Mouse (Mus musculus): ENCODE results near the gene Wdr5b. TPM values are rescaled to one million over a fixed set of nuclear protein-coding genes. Genes with fewer than 3 reads are reported as not detected.
A peak's percentile ranks its signal among the peaks of the same experiment; 100 is the strongest.
"Not testable (repeated sequence)": the region's sequence is repeated elsewhere in the genome, so short reads cannot be mapped to it uniquely, and the experiment has no call there.

The Wdr5b gene
- polyA plus RNA-seq, 1 experiment from 2014 or later, result 11.2 TPM

DNA sequence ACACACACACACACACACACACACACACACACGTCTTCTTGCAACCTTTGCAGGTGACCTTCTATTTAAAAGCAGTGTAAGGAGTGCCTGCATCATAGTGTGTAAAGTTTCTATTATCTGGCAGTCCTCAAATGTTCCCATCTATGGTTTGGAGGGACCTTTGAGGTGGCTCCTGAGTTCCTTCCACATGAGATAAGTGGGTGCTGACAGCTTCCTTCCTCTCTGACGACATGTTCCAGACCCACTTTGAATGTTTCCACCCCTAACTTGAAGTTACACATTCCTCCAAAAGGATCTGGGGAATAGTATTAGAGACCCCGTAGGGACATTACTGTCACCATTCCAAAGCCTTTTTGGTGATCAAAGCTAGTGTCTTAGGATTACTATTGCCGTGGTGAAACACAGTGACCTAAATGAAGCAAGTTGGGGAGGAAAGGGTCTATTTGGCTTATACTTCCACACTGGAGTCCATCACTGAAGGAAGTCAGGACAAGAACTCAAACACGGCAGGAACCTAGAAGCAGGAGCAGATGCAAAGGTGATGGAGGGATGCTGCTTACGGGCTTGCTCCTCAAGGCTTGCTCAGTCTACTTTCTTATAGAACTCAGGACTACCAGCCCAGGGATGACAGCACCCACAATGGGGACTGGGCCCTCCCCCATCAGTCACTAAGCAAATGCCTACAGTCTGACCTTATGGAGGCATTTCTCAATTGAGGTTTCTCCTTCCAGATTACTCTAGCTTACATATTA is 12.7 kb downstream of the Wdr5b start:
- 93% methylated on average over 6 of the region's 6 CpGs for WGBS
- Histone ChIP-seq H3K4me3 (no peak overlapping the region), H3K9ac (no peak overlapping the region), H3K27ac (no peak overlapping the region), H3K36me3 (peaks cover 34% of the 10 kb centered on the region), H3K4me2 (replicated peaks) (no peak overlapping the region), H3K4me1 (no peaks in the 10 kb centered on the region), H3K27me3 (replicated peaks) (no peaks in the 10 kb centered on the region), H3K9me3 (no peaks in the 10 kb centered on the region)
- ATAC-seq (ENCODE audit: low FRiP score, low read depth), result no peak

DNA sequence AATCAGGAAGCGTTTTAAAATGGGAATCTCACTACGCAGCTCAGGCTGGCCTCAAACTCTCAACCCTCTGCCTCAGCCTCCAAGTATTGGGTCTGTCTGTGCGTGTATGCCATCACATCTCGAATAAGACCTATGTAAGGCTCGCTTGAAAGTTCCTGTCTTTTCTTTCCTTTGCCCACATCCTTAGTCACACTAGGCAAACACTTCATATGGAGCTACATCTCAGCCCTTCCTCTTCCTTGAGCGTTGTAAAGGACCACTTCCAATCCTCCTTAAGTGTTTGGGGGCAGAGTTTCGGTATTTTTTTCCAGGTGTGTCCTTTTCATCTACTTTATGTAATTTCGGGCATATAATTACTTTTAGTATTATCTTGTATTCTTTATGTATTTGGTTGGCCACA is 13.9 kb downstream of the Wdr5b start:
- 96% methylated on average over 8 of the region's 8 CpGs for WGBS
- Histone ChIP-seq H3K9me3 (no peaks in the 10 kb centered on the region), H3K27ac (no peak overlapping the region), H3K27me3 (replicated peaks) (no peaks in the 10 kb centered on the region), H3K9ac (no peak overlapping the region), H3K4me1 (no peaks in the 10 kb centered on the region), H3K4me2 (replicated peaks) (no peak overlapping the region), H3K36me3 (peaks cover 22% of the 10 kb centered on the region), H3K4me3 (no peak overlapping the region)
- ATAC-seq (ENCODE audit: low FRiP score, low read depth), result no peak

DNA sequence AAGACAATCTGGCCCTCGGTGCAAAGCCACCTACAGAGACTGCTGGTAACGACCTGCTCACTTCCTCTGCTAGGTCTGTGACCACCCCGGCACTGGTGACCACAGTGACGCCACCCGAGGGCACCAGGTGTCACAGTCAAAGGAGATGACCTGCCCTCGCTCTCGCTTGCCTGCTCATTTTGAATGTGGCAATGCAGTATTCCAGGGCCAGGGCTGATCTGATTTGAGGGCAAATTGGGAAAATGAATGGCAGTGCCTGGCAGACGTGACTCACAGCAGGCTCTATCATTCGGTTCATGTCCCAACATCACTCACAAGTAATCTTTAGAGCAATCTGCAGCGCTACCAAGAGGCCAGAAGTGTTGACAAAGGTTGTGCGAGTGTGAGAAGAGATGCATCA is 15.4 kb downstream of the Wdr5b start:
- H3K27ac ChIP-seq, result no peak overlapping the region
- peaks cover 9% of the 10 kb centered on the region for H3K36me3 ChIP-seq
- no peak overlapping the region for H3K4me2 ChIP-seq (replicated peaks)
- H3K9ac ChIP-seq, result no peak overlapping the region
- no peak for ATAC-seq (ENCODE audit: low FRiP score, low read depth)
- 93% methylated on average over 11 of the region's 11 CpGs for WGBS
- no peaks in the 10 kb centered on the region for H3K27me3 ChIP-seq (replicated peaks)
- H3K4me1 ChIP-seq, result no peaks in the 10 kb centered on the region
- no peak overlapping the region for H3K4me3 ChIP-seq
- no peaks in the 10 kb centered on the region for H3K9me3 ChIP-seq

DNA sequence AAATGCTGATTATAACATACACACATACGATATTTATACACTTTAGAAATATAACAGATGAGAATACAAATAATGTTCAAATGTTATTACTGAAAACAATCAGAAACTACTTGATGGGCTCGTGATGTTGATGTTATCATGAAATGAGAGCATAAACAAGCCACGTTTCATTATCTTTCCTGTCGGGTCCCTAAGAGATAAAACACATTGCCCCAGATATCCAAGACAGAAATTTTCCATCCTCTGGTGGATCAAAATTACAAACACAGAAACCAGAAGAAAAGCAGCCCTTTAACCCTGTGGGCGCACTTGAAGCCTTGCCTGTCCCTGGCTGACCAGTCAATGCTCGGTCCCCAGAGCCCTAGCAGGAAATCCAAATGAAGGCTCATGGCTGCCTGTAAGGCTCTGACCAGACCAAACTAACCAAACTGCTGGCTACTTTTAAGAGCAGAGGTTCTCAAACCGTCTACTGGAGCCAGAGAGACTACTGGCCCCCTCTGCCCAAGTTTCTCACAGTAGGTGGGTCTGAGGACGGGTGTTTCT is 17.0 kb downstream of the Wdr5b start:
- H3K9ac ChIP-seq, result no peak overlapping the region
- H3K9me3 ChIP-seq, result no peaks in the 10 kb centered on the region
- no peaks in the 10 kb centered on the region for H3K27me3 ChIP-seq (replicated peaks)
- WGBS, result 89% methylated on average over 8 of the region's 8 CpGs
- no peak overlapping the region for H3K4me2 ChIP-seq (replicated peaks)
- H3K4me3 ChIP-seq, result no peak overlapping the region
- peaks cover 2% of the 10 kb centered on the region; the same call in 1 of the 2 replicates for H3K36me3 ChIP-seq
- no peak for ATAC-seq (ENCODE audit: low FRiP score, low read depth)
- H3K27ac ChIP-seq, result no peak overlapping the region
- no peaks in the 10 kb centered on the region for H3K4me1 ChIP-seq

DNA sequence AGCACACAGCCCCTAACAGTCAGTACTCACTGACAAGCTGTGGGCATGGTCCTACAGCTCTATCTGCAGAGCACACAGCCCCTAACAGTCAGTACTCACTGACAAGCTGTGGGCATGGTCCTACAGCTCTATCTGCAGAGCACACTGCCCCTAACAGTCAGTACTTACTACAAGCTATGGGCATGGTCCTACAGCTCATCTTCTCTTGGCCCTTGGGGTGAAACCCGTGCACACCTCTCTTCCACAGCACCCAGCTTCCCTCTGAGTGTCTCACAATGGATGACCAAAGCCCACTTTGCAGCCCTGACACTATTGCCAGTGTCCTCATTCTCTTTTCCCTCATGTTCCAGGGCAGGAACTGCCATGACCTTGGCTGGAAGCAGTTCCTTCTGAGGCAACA is 21.5 kb downstream of the Wdr5b start:
- H3K36me3 ChIP-seq; H3K27me3 ChIP-seq (replicated peaks); H3K4me2 ChIP-seq (replicated peaks); ATAC-seq (ENCODE audit: low FRiP score, low read depth); H3K9ac ChIP-seq; H3K4me1 ChIP-seq; H3K9me3 ChIP-seq; H3K27ac ChIP-seq; H3K4me3 ChIP-seq: not testable (repeated sequence)
- WGBS, result 100% methylated on average over 1 of the region's 1 CpGs

DNA sequence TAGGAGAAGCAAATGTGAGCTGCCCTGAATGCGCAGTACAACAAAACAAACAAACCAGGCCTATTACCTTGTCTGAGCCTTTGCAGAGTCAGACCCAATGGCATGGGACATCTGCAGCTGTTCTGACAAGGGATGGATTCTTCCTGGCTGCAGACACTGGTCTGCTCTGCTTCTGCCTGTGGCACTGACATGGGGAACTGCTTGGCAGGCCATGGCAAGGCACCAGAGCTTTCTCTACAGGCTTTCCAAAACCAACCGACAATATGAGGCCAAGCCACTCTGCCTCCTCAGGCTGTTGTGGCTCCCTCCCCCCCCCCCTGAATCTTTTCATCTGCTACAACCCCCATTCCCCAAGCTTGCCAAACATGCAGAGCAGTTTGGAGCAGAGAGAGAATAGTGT is 22.3 kb downstream of the Wdr5b start:
- Histone ChIP-seq H3K27me3 (replicated peaks) (no peaks in the 10 kb centered on the region), H3K36me3 (no peaks in the 10 kb centered on the region), H3K9me3 (no peaks in the 10 kb centered on the region), H3K27ac (no peak overlapping the region), H3K4me2 (replicated peaks) (no peak overlapping the region), H3K4me3 (no peak overlapping the region), H3K9ac (no peak overlapping the region), H3K4me1 (peaks cover 2% of the 10 kb centered on the region)
- WGBS, result 84% methylated on average over 2 of the region's 2 CpGs
- ATAC-seq (ENCODE audit: low FRiP score, low read depth), result no peak

DNA sequence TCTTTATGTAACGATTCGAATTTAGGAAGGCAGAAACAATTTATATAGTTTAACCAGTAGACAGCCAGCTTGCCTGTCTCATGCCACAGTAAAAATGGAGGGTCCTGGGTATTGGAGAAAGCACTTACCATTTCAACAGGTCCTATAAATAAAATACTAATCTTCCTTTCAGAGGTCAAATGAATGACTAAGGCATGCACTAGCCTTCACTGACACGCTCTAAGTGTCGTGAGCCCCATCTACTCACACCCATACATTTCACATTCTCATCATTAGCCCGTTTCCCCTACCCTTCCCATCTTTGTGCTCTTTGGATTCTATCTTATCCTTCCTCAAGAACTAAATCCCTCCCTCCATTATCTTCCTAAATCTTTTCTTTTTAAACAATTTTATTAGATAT is 23.9 kb downstream of the Wdr5b start:
- no peaks in the 10 kb centered on the region for H3K9me3 ChIP-seq
- no peak for ATAC-seq (ENCODE audit: low FRiP score, low read depth)

DNA sequence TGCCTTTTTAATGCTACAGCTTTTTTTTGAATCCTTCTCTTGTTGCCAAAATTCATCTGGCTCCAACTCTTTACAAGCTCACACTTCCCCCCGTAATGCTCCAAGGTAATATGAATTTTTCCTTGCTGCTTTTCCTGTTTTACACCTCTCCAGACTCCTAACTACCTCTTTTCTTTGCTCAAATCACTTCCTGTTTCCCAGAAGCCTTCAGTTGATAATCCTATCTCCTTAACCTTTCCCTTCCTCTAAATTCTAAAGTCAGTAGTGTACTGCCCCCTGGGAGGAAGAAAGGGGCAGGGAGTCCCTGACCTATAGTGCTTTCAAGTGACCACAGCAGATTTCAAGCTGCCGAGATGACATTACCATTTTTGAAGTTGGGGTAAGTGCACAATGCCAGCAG is 26.7 kb downstream of the Wdr5b start:
- Histone ChIP-seq H3K4me3 (no peak overlapping the region), H3K4me1 (peaks cover 15% of the 10 kb centered on the region), H3K9me3 (no peaks in the 10 kb centered on the region), H3K27ac (no peak overlapping the region), H3K27me3 (replicated peaks) (no peaks in the 10 kb centered on the region), H3K4me2 (replicated peaks) (no peak overlapping the region), H3K36me3 (no peaks in the 10 kb centered on the region), H3K9ac (no peak overlapping the region)
- whole genome bisulfite sequencing, result 71% methylated on average over 2 of the region's 2 CpGs
- no peak for ATAC-seq (ENCODE audit: low FRiP score, low read depth)

More for the DNA sequence above, 23.9 kb downstream of the Wdr5b start:
- H3K27ac ChIP-seq, result no peak overlapping the region
- H3K9ac ChIP-seq, result no peak overlapping the region
- 91% methylated on average over 5 of the region's 5 CpGs for WGBS
- no peak overlapping the region for H3K4me3 ChIP-seq
- no peaks in the 10 kb centered on the region for H3K27me3 ChIP-seq (replicated peaks)
- no peak overlapping the region for H3K4me2 ChIP-seq (replicated peaks)
- no peaks in the 10 kb centered on the region for H3K36me3 ChIP-seq
- peaks cover 12% of the 10 kb centered on the region for H3K4me1 ChIP-seq

DNA sequence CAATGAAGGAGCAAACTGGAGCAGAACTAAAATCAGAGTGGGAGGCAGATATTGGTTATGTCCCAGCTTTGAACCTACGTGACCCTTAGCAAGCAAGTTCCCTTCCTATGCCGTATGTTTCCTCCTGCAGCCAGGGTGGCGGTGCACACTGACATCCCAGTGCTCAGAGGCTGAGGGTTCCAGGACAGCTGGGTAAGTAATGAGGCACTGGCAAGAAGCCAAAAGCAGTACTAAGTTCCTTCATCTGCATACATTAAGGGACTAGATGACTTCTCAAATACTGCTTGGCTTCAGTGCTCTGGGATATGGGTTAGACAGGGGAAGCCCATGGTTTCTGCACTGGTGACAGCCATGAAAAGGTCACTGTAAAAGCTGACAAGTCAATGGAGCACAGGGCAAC is 27.4 kb downstream of the Wdr5b start:
- Histone ChIP-seq H3K9me3 (no peaks in the 10 kb centered on the region), H3K27me3 (replicated peaks) (no peaks in the 10 kb centered on the region), H3K9ac (no peak overlapping the region), H3K4me2 (replicated peaks) (no peak overlapping the region), H3K36me3 (no peaks in the 10 kb centered on the region), H3K4me1 (peaks cover 15% of the 10 kb centered on the region), H3K27ac (no peak overlapping the region), H3K4me3 (no peak overlapping the region)
- no peak for ATAC-seq (ENCODE audit: low FRiP score, low read depth)
- WGBS, result 66% methylated on average over 3 of the region's 3 CpGs

DNA sequence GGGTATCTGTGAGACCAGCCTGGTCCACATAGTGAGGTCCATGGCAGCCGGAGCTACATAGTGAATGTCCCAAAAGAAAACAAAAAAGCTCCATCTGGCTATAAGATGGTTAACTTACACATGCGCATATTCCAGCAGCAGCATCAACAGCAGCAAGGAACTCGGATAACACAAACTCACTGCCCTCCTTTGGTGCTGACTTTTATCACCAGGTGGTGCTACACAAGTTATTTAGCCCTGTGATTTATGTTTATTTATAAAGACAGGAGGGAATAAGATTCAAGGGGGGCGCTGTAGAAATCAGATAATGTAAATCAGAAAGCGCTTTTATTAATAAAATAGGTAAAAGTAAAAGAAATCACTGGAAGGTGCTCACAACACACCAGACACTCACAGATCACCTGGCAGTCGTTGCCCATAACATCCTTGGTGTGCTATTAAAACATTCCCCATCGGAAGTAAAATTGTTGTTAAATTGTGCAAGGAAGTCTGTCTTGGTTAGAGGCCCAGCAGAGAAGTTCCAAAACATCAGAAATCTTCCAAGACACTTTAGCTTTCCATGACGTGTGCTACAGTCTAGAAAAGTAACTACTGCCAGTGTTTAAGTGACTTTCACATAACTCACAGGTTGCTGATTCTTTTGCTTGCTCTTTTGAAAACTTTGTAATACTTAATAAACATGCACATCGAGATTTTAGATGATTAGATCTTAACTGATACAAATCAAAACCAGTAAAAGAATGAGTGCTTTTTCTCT is 29.0 kb downstream of the Wdr5b start:
- no peak for ATAC-seq (ENCODE audit: low FRiP score, low read depth)
- H3K4me2 ChIP-seq (replicated peaks), result peak overlapping the region; percentile 75
- H3K4me3 ChIP-seq, result peak overlapping the region; percentile 62; the same call in 1 of the 2 replicates
- no peaks in the 10 kb centered on the region for H3K9me3 ChIP-seq
- no peak overlapping the region for H3K27ac ChIP-seq
- H3K36me3 ChIP-seq, result no peaks in the 10 kb centered on the region
- 37% methylated on average over 9 of the region's 9 CpGs for WGBS
- peaks cover 15% of the 10 kb centered on the region for H3K4me1 ChIP-seq
- 0 out of 2 replicates have a peak overlapping the region, but pooled peaks have one; percentile 3 for H3K9ac ChIP-seq
- no peaks in the 10 kb centered on the region for H3K27me3 ChIP-seq (replicated peaks)

DNA sequence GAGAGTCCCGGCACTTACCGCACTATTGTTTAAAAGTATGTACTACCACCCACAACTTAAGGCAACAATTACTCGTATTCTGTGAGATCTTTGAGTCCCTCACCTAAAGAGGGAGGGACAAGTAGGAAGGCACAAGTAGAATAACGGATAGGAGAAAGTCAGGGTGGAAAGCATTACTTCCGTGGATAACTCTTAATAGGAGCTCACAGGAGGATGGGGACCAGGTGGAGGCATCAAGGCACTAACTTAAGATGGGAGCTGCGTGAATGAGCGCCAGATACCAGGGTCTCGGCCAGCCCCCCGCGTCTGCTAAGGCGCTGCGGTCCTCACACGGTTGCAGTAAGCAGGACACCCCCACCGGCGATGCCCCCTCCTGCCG is 30.1 kb downstream of the Wdr5b start:
- Histone ChIP-seq H3K27me3 (replicated peaks) (no peaks in the 10 kb centered on the region), H3K9ac (peak overlapping the region; percentile 71), H3K27ac (peak overlapping the region; percentile 98), H3K4me3 (peak overlapping the region; percentile 62), H3K4me1 (peaks cover 15% of the 10 kb centered on the region), H3K9me3 (no peaks in the 10 kb centered on the region), H3K36me3 (no peaks in the 10 kb centered on the region), H3K4me2 (replicated peaks) (peak overlapping the region; percentile 75)
- WGBS, result under 1% methylated on average over 15 of the region's 16 CpGs
- no peak for ATAC-seq (ENCODE audit: low FRiP score, low read depth)

DNA sequence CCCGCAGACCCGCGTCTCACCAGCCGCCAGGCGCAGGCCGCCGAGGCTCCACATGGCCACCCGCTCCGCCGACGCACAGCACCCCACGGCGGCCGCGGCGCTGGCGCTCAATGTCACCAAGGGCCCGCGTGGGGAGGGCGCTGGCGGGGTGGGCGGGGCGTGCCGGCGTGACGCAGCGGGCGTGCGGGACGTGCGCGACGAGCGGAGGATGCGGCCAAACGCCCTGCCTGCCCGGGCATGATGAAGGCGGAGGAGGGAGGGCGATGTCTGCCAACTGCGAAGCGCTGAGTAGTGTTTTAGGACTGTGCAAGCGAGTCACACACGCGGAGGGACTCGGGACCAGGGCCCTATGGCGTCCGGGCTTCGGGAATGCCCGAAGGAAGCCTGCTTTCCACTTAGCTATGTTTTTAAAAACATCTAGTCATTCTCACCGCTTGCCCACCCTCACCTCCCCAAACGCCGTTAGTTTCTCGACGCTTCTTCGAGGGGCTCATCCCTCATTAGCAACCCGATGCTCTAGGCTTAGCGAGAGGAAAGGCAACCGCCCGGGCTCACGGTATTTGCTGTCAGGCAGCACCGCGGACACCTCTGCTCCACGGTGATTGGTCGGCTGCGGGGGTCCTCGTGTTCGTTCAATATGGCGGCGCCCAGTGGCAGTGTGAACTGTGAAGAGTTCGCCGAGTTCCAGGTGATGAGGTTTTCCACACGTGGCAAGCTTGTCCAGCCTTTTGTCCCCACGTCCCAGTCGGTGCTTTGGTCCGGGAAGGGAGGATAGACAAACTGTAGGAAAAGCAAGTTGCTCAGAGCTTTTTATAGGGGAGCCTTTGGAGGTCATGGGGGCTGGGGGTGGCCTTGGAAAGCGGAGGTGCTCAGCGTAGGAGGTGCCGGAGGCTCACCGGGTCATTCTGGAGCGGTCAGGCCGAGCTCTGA is 30.7 kb downstream of the Wdr5b start, which contains the start of the genes Fam162a and Ccdc58:
Fam162a (minus strand) TSS at position 145 of the 930 bp plus-strand sequence.
Ccdc58 (plus strand) TSS at position 236 of the 930 bp plus-strand sequence.
- under 1% methylated on average over 81 of the region's 81 CpGs for WGBS
- H3K9ac ChIP-seq, result peak within 1 kb of the TSS; percentile 71
- peak within 1 kb of the TSS; percentile 75 for H3K4me2 ChIP-seq (replicated peaks)
- H3K4me3 ChIP-seq, result peak within 1 kb of the TSS; percentile 62
- peak; percentile 96 for ATAC-seq (ENCODE audit: low FRiP score, low read depth)
- H3K27me3 ChIP-seq (replicated peaks), result no peaks in the 10 kb centered on the region
- peak within 1 kb of the TSS; percentile 98 for H3K27ac ChIP-seq
- no peaks in the 10 kb centered on the region for H3K36me3 ChIP-seq
- no peaks in the 10 kb centered on the region for H3K9me3 ChIP-seq
- H3K4me1 ChIP-seq, result peaks cover 15% of the 10 kb centered on the region
